Mouse (Mus musculus) heart, embryonic 15.5 days (tissue): Measurements from ENCODE around the gene Strbp. TPM values are rescaled to one million over a fixed set of nuclear protein-coding genes. Genes with fewer than 3 reads are reported as not detected.
"Not testable (repeated sequence)": the region's sequence is repeated elsewhere in the genome, so short reads cannot be mapped to it uniquely, and the experiment has no call there.

Source experiments
- ATAC-seq: fragments of 200-750 bp; cut with Nextera tagmentation; replicated peaks from 2 replicates; pipeline ENCODE4 v1.8.0; 2017; ENCODE audit warnings: low read depth, moderate TSS enrichment; ENCODE audit not compliant: insufficient number of reproducible peaks, insufficient read depth, low FRiP score
- H3K27ac ChIP-seq: fragments of 300-500 bp; sonication (generic); 2 replicates; pipeline ENCODE4 v1.5.1; 2015; ENCODE audit warnings: mild to moderate bottlenecking, inconsistent platforms
- H3K27me3 ChIP-seq: fragments of 300-500 bp; sonication (generic); 2 replicates; pipeline ENCODE4 v1.6.1; 2015; ENCODE audit warnings: inconsistent platforms
- H3K36me3 ChIP-seq: fragments of 300-500 bp; sonication (generic); 2 replicates; pipeline ENCODE4 v1.6.1; 2015; ENCODE audit warnings: mild to moderate bottlenecking, inconsistent platforms
- H3K4me1 ChIP-seq: fragments of 300-500 bp; sonication (generic); replicated peaks from 2 replicates; pipeline ENCODE4 v1.6.1; 2015; ENCODE audit warnings: inconsistent platforms
- H3K4me2 ChIP-seq: fragments of 300-500 bp; sonication (generic); 2 replicates; pipeline ENCODE4 v1.6.1; 2015; ENCODE audit warnings: inconsistent platforms, mild to moderate bottlenecking, moderate library complexity
- H3K4me3 ChIP-seq: fragments of 300-500 bp; sonication (generic); 2 replicates; pipeline ENCODE4 v1.5.1; 2015; ENCODE audit warnings: mild to moderate bottlenecking, inconsistent platforms
- H3K9ac ChIP-seq: fragments of 300-500 bp; sonication (generic); 2 replicates; pipeline ENCODE4 v1.6.1; 2015; ENCODE audit warnings: mild to moderate bottlenecking, inconsistent platforms
- H3K9me3 ChIP-seq: fragments of 300-500 bp; sonication (generic); replicated peaks from 2 replicates; pipeline ENCODE4 v1.6.1; 2016; ENCODE audit warnings: inconsistent platforms
- WGBS: fragments of 180-500 bp; shearing (Covaris S2); methylation state at CpG from one replicate; pipeline ENCODE4 v1.1.7; 2015; ENCODE audit warnings: mixed read lengths; 5-methylcytosine and 5-hydroxymethylcytosine counted together
- polyA plus RNA-seq: library from polyadenylated mRNA; unstranded; fragments of >200 nt; fragmentation: Nextera tagmentation; extraction: Ambion mirVana; gene quantifications from 2 replicates; pipeline ENCODE4 v1.2.1, GENCODE M21; 2015

The Strbp gene
- polyA plus RNA-seq, 1 experiment from 2014 or later: 24.5 TPM

GRCm38 (mm10) chr2:37516922-37517462 lies 186.7 kb downstream of the Strbp start:
- H3K27me3 ChIP-seq: no peaks in the 10 kb centered on the region
- H3K9me3 ChIP-seq: no peaks in the 10 kb centered on the region
- H3K4me3 ChIP-seq: peak overlapping the region; percentile 6; the same call in 1 of the 2 replicates
- peaks cover 9% of the 10 kb centered on the region for H3K4me1 ChIP-seq
- H3K36me3 ChIP-seq: 0 out of 2 replicates have a peak, but pooled peaks cover 4% of the 10 kb centered on the region
- 35% methylated on average over 4 of the region's 4 CpGs for WGBS
- H3K27ac ChIP-seq: no peak overlapping the region
- no peak for ATAC-seq
- H3K4me2 ChIP-seq: no peak overlapping the region
- no peak overlapping the region for H3K9ac ChIP-seq

- H3K4me1 ChIP-seq: peaks cover 9% of the 10 kb centered on the region
- H3K4me3 ChIP-seq: peak within 1 kb of the TSS; percentile 30
- H3K9me3 ChIP-seq: no peaks in the 10 kb centered on the region
- H3K36me3 ChIP-seq: 0 out of 2 replicates have a peak, but pooled peaks cover 4% of the 10 kb centered on the region
- no peaks in the 10 kb centered on the region for H3K27me3 ChIP-seq
- 24% methylated on average over 11 of the region's 11 CpGs for WGBS
- H3K9ac ChIP-seq: no peak within 1 kb of the TSS
- no peak; the same call in 1 of the 2 replicates for ATAC-seq
- H3K4me2 ChIP-seq: peak within 1 kb of the TSS; percentile 41
- H3K27ac ChIP-seq: no peak within 1 kb of the TSS
Measured at GRCm38 (mm10) chr2:37516030-37516710, 187.5 kb downstream of the Strbp start, which contains the start of gene Gpr21. Gene Gpr21 (plus strand): TSS chr2:37516332.

- Histone ChIP-seq H3K27me3 (no peaks in the 10 kb centered on the region), H3K4me1 (peaks cover 4% of the 10 kb centered on the region), H3K4me2 (no peak overlapping the region), H3K36me3 (peaks cover 13% of the 10 kb centered on the region; the same call in 1 of the 2 replicates), H3K9ac (no peak overlapping the region), H3K27ac (no peak overlapping the region), H3K4me3 (no peak overlapping the region), H3K9me3 (no peaks in the 10 kb centered on the region)
- no peak for ATAC-seq
- WGBS: 88% methylated on average over 4 of the region's 4 CpGs
Measured at GRCm38 (mm10) chr2:37511134-37511901, 192.3 kb downstream of the Strbp start.

GRCm38 (mm10) chr2:37505856-37506255 lies 197.8 kb downstream of the Strbp start:
- H3K36me3 ChIP-seq: peaks cover 28% of the 10 kb centered on the region
- WGBS: 85% methylated on average over 2 of the region's 2 CpGs
- not testable (repeated sequence) for H3K4me1 ChIP-seq

GRCm38 (mm10) chr2:37497321-37497720 lies 206.3 kb downstream of the Strbp start:
- Histone ChIP-seq H3K9me3 (no peaks in the 10 kb centered on the region), H3K9ac (no peak overlapping the region), H3K4me2 (no peak overlapping the region), H3K27me3 (no peaks in the 10 kb centered on the region), H3K4me1 (no peaks in the 10 kb centered on the region), H3K36me3 (peaks cover 34% of the 10 kb centered on the region), H3K4me3 (no peak overlapping the region), H3K27ac (no peak overlapping the region)
- no peak for ATAC-seq
- 93% methylated on average over 4 of the region's 4 CpGs for WGBS

More at GRCm38 (mm10) chr2:37505856-37506255, 197.8 kb downstream of the Strbp start:
- H3K9me3 ChIP-seq, H3K27ac ChIP-seq, H3K27me3 ChIP-seq, H3K9ac ChIP-seq, H3K4me3 ChIP-seq, H3K4me2 ChIP-seq, ATAC-seq: not testable (repeated sequence)

- H3K36me3 ChIP-seq: peaks cover 48% of the 10 kb centered on the region
- no peak overlapping the region for H3K4me2 ChIP-seq
- H3K27me3 ChIP-seq: no peaks in the 10 kb centered on the region
- ATAC-seq: no peak
- 92% methylated on average over 2 of the region's 2 CpGs for WGBS
- no peak overlapping the region for H3K4me3 ChIP-seq
- no peaks in the 10 kb centered on the region for H3K4me1 ChIP-seq
- no peak overlapping the region for H3K9ac ChIP-seq
- H3K9me3 ChIP-seq: no peaks in the 10 kb centered on the region
- no peak overlapping the region for H3K27ac ChIP-seq
Measured at GRCm38 (mm10) chr2:37488956-37489355, 214.7 kb downstream of the Strbp start.

GRCm38 (mm10) chr2:37486408-37486807 lies 217.3 kb downstream of the Strbp start:
- Histone ChIP-seq H3K9me3 (no peaks in the 10 kb centered on the region), H3K4me2 (no peak overlapping the region), H3K27ac (no peak overlapping the region), H3K27me3 (no peaks in the 10 kb centered on the region), H3K4me1 (no peaks in the 10 kb centered on the region), H3K9ac (no peak overlapping the region), H3K36me3 (peaks cover 40% of the 10 kb centered on the region), H3K4me3 (no peak overlapping the region)
- ATAC-seq: no peak

- Histone ChIP-seq H3K9me3 (no peaks in the 10 kb centered on the region), H3K27ac (no peak overlapping the region), H3K36me3 (peaks cover 40% of the 10 kb centered on the region), H3K4me1 (no peaks in the 10 kb centered on the region), H3K9ac (no peak overlapping the region), H3K27me3 (no peaks in the 10 kb centered on the region), H3K4me2 (no peak overlapping the region), H3K4me3 (no peak overlapping the region)
- WGBS: 90% methylated on average over 1 of the region's 1 CpGs
- no peak for ATAC-seq
Measured at GRCm38 (mm10) chr2:37485370-37485769, 218.3 kb downstream of the Strbp start.

GRCm38 (mm10) chr2:37484165-37484564 lies 219.5 kb downstream of the Strbp start:
- 89% methylated on average over 2 of the region's 2 CpGs for WGBS
- Histone ChIP-seq H3K27ac (no peak overlapping the region), H3K9me3 (no peaks in the 10 kb centered on the region), H3K4me1 (no peaks in the 10 kb centered on the region), H3K27me3 (no peaks in the 10 kb centered on the region), H3K9ac (no peak overlapping the region), H3K4me2 (no peak overlapping the region), H3K4me3 (no peak overlapping the region), H3K36me3 (peaks cover 28% of the 10 kb centered on the region; the same call in 1 of the 2 replicates)
- ATAC-seq: no peak

GRCm38 (mm10) chr2:37480039-37480438 lies 223.6 kb downstream of the Strbp start:
- Histone ChIP-seq H3K4me1 (no peaks in the 10 kb centered on the region), H3K4me3 (no peak overlapping the region), H3K27ac (no peak overlapping the region), H3K9ac (no peak overlapping the region), H3K4me2 (no peak overlapping the region), H3K9me3 (no peaks in the 10 kb centered on the region), H3K27me3 (no peaks in the 10 kb centered on the region), H3K36me3 (peaks cover 51% of the 10 kb centered on the region)
- WGBS: 93% methylated on average over 2 of the region's 2 CpGs
- no peak for ATAC-seq

GRCm38 (mm10) chr2:37479559-37479958 lies 224.1 kb downstream of the Strbp start:
- H3K4me2 ChIP-seq: no peak overlapping the region
- peaks cover 47% of the 10 kb centered on the region for H3K36me3 ChIP-seq
- no peaks in the 10 kb centered on the region for H3K27me3 ChIP-seq
- H3K4me3 ChIP-seq: no peak overlapping the region
- no peak for ATAC-seq
- H3K9me3 ChIP-seq: no peaks in the 10 kb centered on the region
- H3K4me1 ChIP-seq: no peaks in the 10 kb centered on the region
- no peak overlapping the region for H3K9ac ChIP-seq
- no peak overlapping the region for H3K27ac ChIP-seq
